In the genomic region with DNA sequence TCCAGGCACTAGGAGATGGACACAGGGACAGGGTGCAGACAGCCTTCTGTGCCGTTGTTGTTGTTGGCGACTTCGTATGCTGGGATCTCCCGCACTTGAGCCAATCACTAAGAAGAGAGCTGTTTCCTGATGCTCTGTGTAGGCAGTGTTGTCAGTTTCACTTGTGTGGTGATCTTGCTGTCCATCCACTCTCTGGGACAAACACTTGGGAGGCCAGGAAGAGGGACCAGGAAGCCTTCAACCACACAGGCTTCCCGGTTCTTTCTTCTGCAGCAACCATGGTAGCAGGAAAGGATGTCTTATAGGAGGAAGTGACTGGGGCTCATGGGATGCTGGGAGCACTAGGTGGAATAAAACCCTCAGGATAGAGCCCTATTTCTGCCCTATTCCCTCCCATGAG, we compare ENCODE assay signal across 2 mouse cellular contexts.
TF ChIP-seq lines count a peak whose summit lies in the region.

No protein-coding gene starts in this region.

TF ChIP-seq in CH12.LX, 34 proteins besides CTCF, POLR2A, EP300 and RAD21:
- TF ChIP-seq MXI1 (IDR thresholded peaks at IDR 0.05; ENCODE audit: low read depth, low read length), result no peak
- no peak for TF ChIP-seq USF1 (IDR thresholded peaks at IDR 0.05; ENCODE audit: low read depth, low read length)
- no peak for TF ChIP-seq TCF12 (IDR thresholded peaks at IDR 0.05; ENCODE audit: low read depth, low read length)
- TF ChIP-seq MAZ (IDR thresholded peaks at IDR 0.05; ENCODE audit: low read depth, low read length), result no peak
- no peak for TF ChIP-seq POLR2AphosphoS2 (IDR thresholded peaks at IDR 0.05; ENCODE audit: low read depth, low read length)
- TF ChIP-seq JUN (IDR thresholded peaks at IDR 0.05; ENCODE audit: insufficient read depth, low read depth, low read length), result no peak
- TF ChIP-seq ELF1 (IDR thresholded peaks at IDR 0.05; ENCODE audit: low read depth, low read length), result no peak
- no peak for TF ChIP-seq ZC3H11A (IDR thresholded peaks at IDR 0.05; ENCODE audit: low read depth, low read length)
- no peak for TF ChIP-seq KAT2A (IDR thresholded peaks at IDR 0.05; ENCODE audit: insufficient replicate concordance, low read length)
- TF ChIP-seq SIN3A (IDR thresholded peaks at IDR 0.05; ENCODE audit: low read length), result no peak
- no peak for TF ChIP-seq PAX5 (IDR thresholded peaks at IDR 0.05; ENCODE audit: low read length)
- no peak for TF ChIP-seq CHD2 (IDR thresholded peaks at IDR 0.05; ENCODE audit: low read length)
- TF ChIP-seq ZMIZ1 (IDR thresholded peaks at IDR 0.05; ENCODE audit: low read depth, low read length), result no peak
- TF ChIP-seq ETS1 (conservative IDR thresholded peaks at IDR 0.05; ENCODE audit: low read depth, low read length), result no peak
- no peak for TF ChIP-seq UBTF (IDR thresholded peaks at IDR 0.05; ENCODE audit: low read depth, low read length)
- no peak for TF ChIP-seq MEF2A (IDR thresholded peaks at IDR 0.05; ENCODE audit: borderline replicate concordance, low read depth, low read length)
- no peak for TF ChIP-seq E2F4 (IDR thresholded peaks at IDR 0.05; ENCODE audit: insufficient replicate concordance, low read depth, low read length)
TF ChIP-seq in CH12.LX: peak in this region for 0.

TF ChIP-seq in MEL, 35 proteins besides CTCF, POLR2A, EP300 and RAD21:
- TF ChIP-seq E2F4 (IDR thresholded peaks at IDR 0.05; ENCODE audit: borderline replicate concordance, low read depth, low read length), result no peak
- TF ChIP-seq USF2 (IDR thresholded peaks at IDR 0.05; ENCODE audit: borderline replicate concordance in 1 of 2, insufficient read depth in 1 of 2, low read depth in 1 of 2, low read length in 2 of 2), result no peak
- TF ChIP-seq SIN3A (IDR thresholded peaks at IDR 0.05; ENCODE audit: low read length), result no peak
- no peak for TF ChIP-seq GABPA (IDR thresholded peaks at IDR 0.05; ENCODE audit: low read depth, low read length)
- TF ChIP-seq MEF2A (IDR thresholded peaks at IDR 0.05; ENCODE audit: extremely low read depth, insufficient replicate concordance, low read depth, low read length, poor library complexity, severe bottlenecking), result no peak
- TF ChIP-seq KAT2A (conservative IDR thresholded peaks at IDR 0.05; ENCODE audit: low read depth, low read length), result no peak
- TF ChIP-seq CHD2 (IDR thresholded peaks at IDR 0.05; ENCODE audit: low read length), result no peak
- TF ChIP-seq HCFC1 (IDR thresholded peaks at IDR 0.05; ENCODE audit: low read depth, low read length), result no peak
- TF ChIP-seq ZNF384 (IDR thresholded peaks at IDR 0.05; ENCODE audit: low read depth, low read length), result no peak
TF ChIP-seq in MEL: peak in this region for 0.
